Mouse (Mus musculus) ES-Bruce4 (cell line): ENCODE measurements around the gene Mitd1. TPM values are rescaled to one million over a fixed set of nuclear protein-coding genes. Genes with fewer than 3 reads are reported as not detected.

Experiments used
- H3K27ac ChIP-seq: 2 replicates; pipeline ENCODE4 v1.5.1; 2012; ENCODE audit warnings: low read length, inconsistent platforms; ENCODE audit not compliant: insufficient read depth
- H3K27me3 ChIP-seq: 2 replicates; pipeline ENCODE4 v1.6.1; 2012; ENCODE audit warnings: mild to moderate bottlenecking, low read length, inconsistent platforms; ENCODE audit not compliant: control insufficient read depth, poor library complexity, insufficient read depth, severe bottlenecking
- H3K36me3 ChIP-seq: 2 replicates; pipeline ENCODE4 v1.6.1; 2012; ENCODE audit warnings: inconsistent platforms, mild to moderate bottlenecking, low read length, moderate library complexity; ENCODE audit not compliant: control insufficient read depth, poor library complexity, insufficient read depth, severe bottlenecking
- H3K4me1 ChIP-seq: one replicate; pipeline ENCODE4 v1.8.1; 2011; ENCODE audit warnings: low read length; ENCODE audit not compliant: control insufficient read depth, insufficient read depth
- H3K4me3 ChIP-seq: 2 replicates; pipeline ENCODE4 v1.5.1; 2011; ENCODE audit warnings: low read depth, mild to moderate bottlenecking, low read length
- H3K9ac ChIP-seq: 2 replicates; pipeline ENCODE4 v1.6.1; 2012; ENCODE audit warnings: low read depth, mild to moderate bottlenecking, inconsistent platforms; ENCODE audit not compliant: poor library complexity, severe bottlenecking
- H3K9me3 ChIP-seq: replicated peaks from 2 replicates; pipeline ENCODE4 v1.6.1; 2012; ENCODE audit warnings: mild to moderate bottlenecking, low read length, inconsistent platforms; ENCODE audit not compliant: control insufficient read depth, poor library complexity, insufficient read depth, severe bottlenecking
- CTCF ChIP-seq: IDR thresholded peaks from one replicate; pipeline ENCODE4 v1.8.1; 2011; ENCODE audit warnings: low read depth, low read length
- POLR2A ChIP-seq: IDR thresholded peaks from one replicate; pipeline ENCODE4 v1.8.1; 2011; ENCODE audit warnings: low read length; ENCODE audit not compliant: insufficient read depth
- polyA plus RNA-seq: library from polyadenylated mRNA; stranded (reverse); fragments of >200 nt; gene quantifications from 2 replicates; pipeline ENCODE4 v1.2.4, GENCODE M21; 2011; ENCODE audit warnings: low read depth; ENCODE audit not compliant: missing spikeins, insufficient read depth, insufficient read length

Gene Mitd1
- polyA plus RNA-seq, 1 experiment: 38.7 TPM

- H3K27me3 ChIP-seq: no peaks in the 10 kb centered on the region
- no peak overlapping the region for H3K4me3 ChIP-seq
- H3K9me3 ChIP-seq: no peaks in the 10 kb centered on the region
- no peak overlapping the region for H3K9ac ChIP-seq
- H3K27ac ChIP-seq: no peak overlapping the region
- no peaks in the 10 kb centered on the region for H3K4me1 ChIP-seq
- no peaks in the 10 kb centered on the region for H3K36me3 ChIP-seq
- no peak for TF ChIP-seq CTCF
- no peak for TF ChIP-seq POLR2A
These were observed 58.5 kb downstream of the Mitd1 start for GRCm38 (mm10) chr1:37831681-37832080.

Other genes with a start within 250 kb of the Mitd1 start
- gene 2010300C02Rik, start 170.3 kb downstream of the Mitd1 start, polyA plus RNA-seq: 0.70 and 0.94 TPM in 2 replicates
- gene Tsga10, start 24.0 kb downstream of the Mitd1 start, polyA plus RNA-seq: 5.5 and 6.3 TPM in 2 replicates
- 9.2 and 9.4 TPM in 2 replicates for gene Lipt1, start 18.7 kb downstream of the Mitd1 start, polyA plus RNA-seq
- 142 and 162 TPM in 2 replicates for gene Mrpl30, start 66 bp upstream of the Mitd1 start, polyA plus RNA-seq
- not detected in 2 replicates for gene Lyg2, start 26.1 kb upstream of the Mitd1 start, polyA plus RNA-seq
- not detected in 2 replicates for gene Lyg1, start 67.3 kb upstream of the Mitd1 start, polyA plus RNA-seq
- 93.8 and 97.5 TPM in 2 replicates for gene Txndc9, start 107.5 kb upstream of the Mitd1 start, polyA plus RNA-seq
- gene Eif5b, start 107.6 kb upstream of the Mitd1 start, polyA plus RNA-seq: 92.7 and 94.6 TPM in 2 replicates
- 113 and 122 TPM in 2 replicates for gene Rev1, start 239.4 kb upstream of the Mitd1 start, polyA plus RNA-seq